In the genomic region with DNA sequence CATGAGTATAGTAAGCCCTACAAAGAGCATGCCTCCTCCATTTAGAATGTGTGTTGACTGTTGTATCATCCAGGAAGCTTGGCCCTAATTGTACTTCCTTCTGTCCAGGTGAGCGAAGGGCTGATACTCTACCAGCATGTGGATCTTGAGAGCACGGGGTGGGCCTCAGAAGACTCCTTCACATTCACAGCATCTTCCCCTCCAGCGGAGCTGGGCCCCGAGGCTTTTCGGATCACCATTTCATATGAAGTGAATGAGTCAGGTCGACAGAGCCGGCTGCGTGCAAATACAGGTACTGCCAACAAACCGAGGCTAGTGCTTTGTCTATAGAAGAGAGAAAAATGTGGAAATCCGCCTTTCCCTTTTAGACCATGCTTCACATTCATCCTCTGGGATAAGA, we compare ENCODE assay signal across 22 mouse cellular contexts.
DNase-seq lines count a peak whose midpoint lies in the region; ATAC-seq and TF ChIP-seq lines count a peak whose summit lies in the region.
"Had no signal": no experiment of that assay in that cellular context is flagged by ENCODE, and none has a peak within 500 bp of the region (broad histone marks: within the 10 kb centered on the region; RNA-seq: fewer than 3 reads in every experiment).

No protein-coding gene starts in this region.

- peaks cover 22% of the 10 kb centered on the region for H3K4me1 ChIP-seq in heart, embryonic 10.5 days
- peaks cover 21% of the 10 kb centered on the region for H3K4me1 ChIP-seq in limb, embryonic 10.5 days
- H3K4me1 ChIP-seq in stomach, postnatal 0 days (replicated peaks; ENCODE audit: control insufficient read depth, insufficient read depth), result 0 out of 2 replicates have a peak, but pooled peaks cover 2% of the 10 kb centered on the region
- H3K4me1 ChIP-seq in midbrain, embryonic 10.5 days, result peaks cover 6% of the 10 kb centered on the region; the same call in 1 of the 2 replicates
- H3K4me1 ChIP-seq: embryonic facial prominence, embryonic 13.5 days; embryonic facial prominence, embryonic 15.5 days; forebrain, embryonic 12.5 days had no signal

- H3K4me2 ChIP-seq in stomach, postnatal 0 days (replicated peaks; ENCODE audit: low read depth), result no peak overlapping the region
- H3K4me2 ChIP-seq: embryonic facial prominence, embryonic 13.5 days; embryonic facial prominence, embryonic 15.5 days; forebrain, embryonic 12.5 days had no signal

- intact Hi-C loops in heart, postnatal 36 days (cut with DNase I), result no loop called here

- no peak for TF ChIP-seq CTCF in stomach, postnatal 0 days (IDR thresholded peaks at IDR 0.05; ENCODE audit: low read depth)

- H3K27ac ChIP-seq in heart, embryonic 10.5 days, result peak overlapping the region; percentile 22; the same call in 1 of the 2 replicates
- H3K27ac ChIP-seq in limb, embryonic 10.5 days, result 0 out of 2 replicates have a peak overlapping the region, but pooled peaks have one; percentile 30
- H3K27ac ChIP-seq in stomach, postnatal 0 days (replicated peaks), result no peak overlapping the region
- H3K27ac ChIP-seq in midbrain, embryonic 10.5 days (replicated peaks), result no peak overlapping the region
- H3K27ac ChIP-seq: embryonic facial prominence, embryonic 13.5 days; embryonic facial prominence, embryonic 15.5 days; forebrain, embryonic 10.5 days; forebrain, embryonic 12.5 days had no signal

- no peak overlapping the region for H3K9ac ChIP-seq in stomach, postnatal 0 days (ENCODE audit: low read length)
- H3K9ac ChIP-seq: embryonic facial prominence, embryonic 13.5 days; embryonic facial prominence, embryonic 15.5 days; forebrain, embryonic 12.5 days had no signal

- ATAC-seq in stomach, postnatal 0 days (ENCODE audit: low FRiP score, low TSS enrichment), result no peak
- ATAC-seq: forebrain, embryonic 14.5 days; forebrain, embryonic 16.5 days had no signal

- no peaks in the 10 kb centered on the region for H3K27me3 ChIP-seq in heart, embryonic 10.5 days (ENCODE audit: insufficient read depth, poor library complexity, severe bottlenecking)
- H3K27me3 ChIP-seq in limb, embryonic 10.5 days (ENCODE audit: low read depth, poor library complexity, severe bottlenecking), result no peaks in the 10 kb centered on the region
- no peaks in the 10 kb centered on the region for H3K27me3 ChIP-seq in stomach, postnatal 0 days (ENCODE audit: control insufficient read depth, insufficient read depth, low read length)
- no peaks in the 10 kb centered on the region for H3K27me3 ChIP-seq in midbrain, embryonic 10.5 days (ENCODE audit: low read depth, poor library complexity, severe bottlenecking)
- H3K27me3 ChIP-seq: embryonic facial prominence, embryonic 13.5 days; embryonic facial prominence, embryonic 15.5 days; forebrain, embryonic 12.5 days had no signal

- 87% methylated on average over 10 of the region's 10 CpGs for WGBS in heart, embryonic 10.5 days
- WGBS in limb, embryonic 10.5 days, result 93% methylated on average over 10 of the region's 10 CpGs
- WGBS in stomach, postnatal 0 days, result 73% methylated on average over 10 of the region's 10 CpGs
- 91% methylated on average over 10 of the region's 10 CpGs for WGBS in midbrain, embryonic 10.5 days

- TF ChIP-seq EP300 in stomach, postnatal 0 days (optimal IDR thresholded peaks at IDR 0.05), result no peak

- DNase-seq in heart, embryonic 10.5 days (ENCODE audit: low spot score), result peak; percentile 68
- no peak for DNase-seq in heart, postnatal 36 days
- no peak for DNase-seq in limb, embryonic 10.5 days (ENCODE audit: low spot score)
- peak; percentile 8 for DNase-seq in stomach, postnatal 0 days (ENCODE audit: low spot score)
- DNase-seq in midbrain, embryonic 10.5 days (ENCODE audit: low spot score), result no peak
- DNase-seq: adrenal gland, adult 2 months; adrenal gland, postnatal 10 days; adrenal gland, postnatal 25 days; cerebellum, adult 11 months; cerebellum, adult 18-20 months; cerebellum, adult 8-10 months; cerebellum, adult 9-11 months; cerebellum, postnatal 14 days; cerebellum, postnatal 36 days; embryo, embryonic 11 days had no signal

- no peaks in the 10 kb centered on the region for H3K36me3 ChIP-seq in heart, embryonic 10.5 days
- H3K36me3 ChIP-seq in limb, embryonic 10.5 days, result peaks cover 13% of the 10 kb centered on the region; the same call in 1 of the 2 replicates
- no peaks in the 10 kb centered on the region for H3K36me3 ChIP-seq in stomach, postnatal 0 days (ENCODE audit: control insufficient read depth, insufficient read depth, low read length)
- no peaks in the 10 kb centered on the region for H3K36me3 ChIP-seq in midbrain, embryonic 10.5 days
- H3K36me3 ChIP-seq: forebrain, embryonic 10.5 days; forebrain, embryonic 12.5 days had no signal

- H3K9me3 ChIP-seq in heart, embryonic 10.5 days, result no peaks in the 10 kb centered on the region
- no peaks in the 10 kb centered on the region for H3K9me3 ChIP-seq in limb, embryonic 10.5 days (replicated peaks)
- no peaks in the 10 kb centered on the region for H3K9me3 ChIP-seq in stomach, postnatal 0 days (ENCODE audit: control insufficient read depth, low read length)
- no peaks in the 10 kb centered on the region for H3K9me3 ChIP-seq in midbrain, embryonic 10.5 days (replicated peaks)
- H3K9me3 ChIP-seq: embryonic facial prominence, embryonic 13.5 days; embryonic facial prominence, embryonic 15.5 days; forebrain, embryonic 10.5 days; forebrain, embryonic 12.5 days had no signal

- H3K4me3 ChIP-seq in heart, embryonic 10.5 days, result no peak overlapping the region
- no peak overlapping the region for H3K4me3 ChIP-seq in limb, embryonic 10.5 days
- no peak overlapping the region for H3K4me3 ChIP-seq in stomach, postnatal 0 days (ENCODE audit: low read depth, low read length)
- no peak overlapping the region for H3K4me3 ChIP-seq in midbrain, embryonic 10.5 days
- H3K4me3 ChIP-seq: embryonic facial prominence, embryonic 13.5 days; embryonic facial prominence, embryonic 15.5 days; erythroblast, embryonic 14.5 days; forebrain, embryonic 10.5 days; forebrain, embryonic 12.5 days had no signal

Comparison
In these comparisons a context has a peak if more than half of its experiments do, and no peak if none do; other contexts are left out.
1. DNase-seq: peak in heart, embryonic 10.5 days (single experiment) and stomach, postnatal 0 days (single experiment); none in heart, postnatal 36 days (0 of 2), limb, embryonic 10.5 days (single experiment) and midbrain, embryonic 10.5 days (single experiment).
2. H3K27ac ChIP-seq: peak in heart, embryonic 10.5 days (single experiment) and limb, embryonic 10.5 days (single experiment); none in stomach, postnatal 0 days (single experiment) and midbrain, embryonic 10.5 days (single experiment).